Mouse (Mus musculus) midbrain, embryonic 14.5 days (tissue): ENCODE results near the gene Nxpe5. TPM values are rescaled to one million over a fixed set of nuclear protein-coding genes. Genes with fewer than 3 reads are reported as not detected.
A peak's percentile ranks its signal among the peaks of the same experiment; 100 is the strongest.
"Not testable (repeated sequence)": the region's sequence is repeated elsewhere in the genome, so short reads cannot be mapped to it uniquely, and the experiment has no call there.

Source experiments
- ATAC-seq: fragments of 200-750 bp; cut with Nextera tagmentation; 2 replicates; pipeline ENCODE4 v1.8.0; 2017; ENCODE audit warnings: moderate number of reproducible peaks, moderate library complexity; ENCODE audit not compliant: low FRiP score, low TSS enrichment
- DNase-seq: peaks from one replicate; pipeline ENCODE4 v3.0.0-alpha.2; 2015
- H3K27ac ChIP-seq: fragments of 300-500 bp; sonication (generic); replicated peaks from 2 replicates; pipeline ENCODE4 v1.5.1; 2014; ENCODE audit warnings: mild to moderate bottlenecking, low read depth, low read length, moderate library complexity
- H3K27me3 ChIP-seq: fragments of 300-500 bp; sonication (generic); 2 replicates; pipeline ENCODE4 v1.6.1; 2014; ENCODE audit warnings: low read length, control low read depth, mixed read lengths; ENCODE audit not compliant: control insufficient read depth, insufficient read depth
- H3K36me3 ChIP-seq: fragments of 300-500 bp; sonication (generic); 2 replicates; pipeline ENCODE4 v1.6.1; 2014; ENCODE audit warnings: low read length, control low read depth; ENCODE audit not compliant: control insufficient read depth, insufficient read depth
- H3K4me1 ChIP-seq: fragments of 300-500 bp; sonication (generic); 2 replicates; pipeline ENCODE4 v1.6.1; 2014; ENCODE audit warnings: mild to moderate bottlenecking, antibody characterized with exemption, low read length, control low read depth; ENCODE audit not compliant: control insufficient read depth, insufficient read depth
- H3K4me2 ChIP-seq: fragments of 300-500 bp; sonication (generic); 2 replicates; pipeline ENCODE4 v1.6.1; 2014; ENCODE audit warnings: mild to moderate bottlenecking, low read length, moderate library complexity
- H3K4me3 ChIP-seq: fragments of 300-500 bp; sonication (generic); replicated peaks from 2 replicates; pipeline ENCODE4 v1.5.1; 2014; ENCODE audit warnings: low read depth, low read length
- H3K9ac ChIP-seq: fragments of 300-500 bp; sonication (generic); replicated peaks from 2 replicates; pipeline ENCODE4 v1.6.1; 2014; ENCODE audit warnings: mild to moderate bottlenecking, low read length, moderate library complexity
- H3K9me3 ChIP-seq: fragments of 300-500 bp; sonication (generic); 2 replicates; pipeline ENCODE4 v1.6.1; 2016; ENCODE audit warnings: low read length, control low read depth, mixed read lengths; ENCODE audit not compliant: control insufficient read depth
- WGBS: fragments of 180-500 bp; shearing (Covaris S2); extraction: QIAGEN DNeasy Blood & Tissue Kit; methylation state at CpG from one replicate; pipeline ENCODE4 v1.1.7; 2014; 5-methylcytosine and 5-hydroxymethylcytosine counted together
- polyA plus RNA-seq: library from polyadenylated mRNA; unstranded; fragments of >200 nt; fragmentation: Nextera tagmentation; extraction: Ambion mirVana; gene quantifications from 2 replicates; pipeline ENCODE4 v1.2.1, GENCODE M21; 2014

Gene Nxpe5
- polyA plus RNA-seq, 1 experiment from 2014 or later, result not detected

GRCm38 (mm10) chr5:138207253-138207652 is 18.4 kb upstream of the Nxpe5 start:
- WGBS, result 86% methylated on average over 1 of the region's 1 CpGs
- no peaks in the 10 kb centered on the region for H3K27me3 ChIP-seq

GRCm38 (mm10) chr5:138207873-138208272 is 17.8 kb upstream of the Nxpe5 start:
- H3K4me3 ChIP-seq, result no peak overlapping the region
- no peak for ATAC-seq
- no peaks in the 10 kb centered on the region for H3K4me1 ChIP-seq
- H3K9ac ChIP-seq, result no peak overlapping the region
- no peak overlapping the region for H3K4me2 ChIP-seq
- no peak for DNase-seq
- WGBS, result 90% methylated on average over 4 of the region's 4 CpGs
- no peaks in the 10 kb centered on the region for H3K36me3 ChIP-seq
- H3K27me3 ChIP-seq, result no peaks in the 10 kb centered on the region
- no peak overlapping the region for H3K27ac ChIP-seq
- no peaks in the 10 kb centered on the region; the same call in 1 of the 2 replicates for H3K9me3 ChIP-seq

More at GRCm38 (mm10) chr5:138207253-138207652, 18.4 kb upstream of the Nxpe5 start:
- H3K9ac ChIP-seq, result no peak overlapping the region
- H3K4me1 ChIP-seq, result no peaks in the 10 kb centered on the region
- no peak overlapping the region for H3K4me2 ChIP-seq
- H3K9me3 ChIP-seq, result no peaks in the 10 kb centered on the region; the same call in 1 of the 2 replicates
- H3K4me3 ChIP-seq, result no peak overlapping the region
- DNase-seq (no peak), ATAC-seq (no peak)
- no peak overlapping the region for H3K27ac ChIP-seq
- no peaks in the 10 kb centered on the region for H3K36me3 ChIP-seq

GRCm38 (mm10) chr5:138216632-138217031 is 9.1 kb upstream of the Nxpe5 start:
- H3K4me2 ChIP-seq, ATAC-seq, H3K9ac ChIP-seq, H3K4me1 ChIP-seq, H3K36me3 ChIP-seq, H3K27ac ChIP-seq, H3K4me3 ChIP-seq, H3K27me3 ChIP-seq, H3K9me3 ChIP-seq, DNase-seq: not testable (repeated sequence)
- 94% methylated on average over 13 of the region's 13 CpGs for WGBS

- no peaks in the 10 kb centered on the region for H3K9me3 ChIP-seq
- H3K27me3 ChIP-seq, result no peaks in the 10 kb centered on the region
- WGBS, result 75% methylated on average over 2 of the region's 2 CpGs
- H3K4me3 ChIP-seq, result no peak overlapping the region
- DNase-seq (no peak), ATAC-seq (no peak)
- H3K27ac ChIP-seq, result no peak overlapping the region
- no peaks in the 10 kb centered on the region for H3K4me1 ChIP-seq
- no peak overlapping the region for H3K4me2 ChIP-seq
- no peak overlapping the region for H3K9ac ChIP-seq
- no peaks in the 10 kb centered on the region for H3K36me3 ChIP-seq
These were observed 5.8 kb upstream of the Nxpe5 start for GRCm38 (mm10) chr5:138219864-138220263.

GRCm38 (mm10) chr5:138222111-138222510 is 3.6 kb upstream of the Nxpe5 start:
- no peaks in the 10 kb centered on the region for H3K4me1 ChIP-seq
- H3K4me3 ChIP-seq, result no peak overlapping the region
- no peaks in the 10 kb centered on the region for H3K27me3 ChIP-seq
- H3K27ac ChIP-seq, result no peak overlapping the region
- DNase-seq, result peak; percentile 86
- no peak for ATAC-seq
- no peak overlapping the region for H3K9ac ChIP-seq
- WGBS, result 26% methylated on average over 4 of the region's 4 CpGs
- no peaks in the 10 kb centered on the region for H3K9me3 ChIP-seq
- H3K36me3 ChIP-seq, result no peaks in the 10 kb centered on the region
- no peak overlapping the region for H3K4me2 ChIP-seq

GRCm38 (mm10) chr5:138223287-138223686 is 2.4 kb upstream of the Nxpe5 start:
- H3K9me3 ChIP-seq, result no peaks in the 10 kb centered on the region
- H3K27ac ChIP-seq, result no peak overlapping the region
- ATAC-seq, result no peak
- H3K36me3 ChIP-seq, result no peaks in the 10 kb centered on the region
- no peak overlapping the region for H3K4me2 ChIP-seq
- H3K9ac ChIP-seq, result no peak overlapping the region
- 61% methylated on average over 3 of the region's 3 CpGs for WGBS
- no peaks in the 10 kb centered on the region for H3K4me1 ChIP-seq
- H3K4me3 ChIP-seq, result no peak overlapping the region
- no peak for DNase-seq
- no peaks in the 10 kb centered on the region for H3K27me3 ChIP-seq

GRCm38 (mm10) chr5:138226491-138226890 is 793 bp downstream of the Nxpe5 start:
- ATAC-seq, result no peak
- no peaks in the 10 kb centered on the region for H3K9me3 ChIP-seq
- no peaks in the 10 kb centered on the region for H3K27me3 ChIP-seq
- no peak overlapping the region for H3K4me3 ChIP-seq
- no peaks in the 10 kb centered on the region for H3K36me3 ChIP-seq
- no peak overlapping the region for H3K27ac ChIP-seq
- H3K9ac ChIP-seq, result no peak overlapping the region
- 83% methylated on average over 4 of the region's 4 CpGs for WGBS
- no peak for DNase-seq
- no peaks in the 10 kb centered on the region for H3K4me1 ChIP-seq
- no peak overlapping the region for H3K4me2 ChIP-seq

GRCm38 (mm10) chr5:138227367-138227766 is 1.7 kb downstream of the Nxpe5 start:
- WGBS, result 78% methylated on average over 2 of the region's 2 CpGs
- Histone ChIP-seq H3K27ac (no peak overlapping the region), H3K4me3 (no peak overlapping the region), H3K4me2 (no peak overlapping the region), H3K9me3 (no peaks in the 10 kb centered on the region), H3K9ac (no peak overlapping the region), H3K36me3 (no peaks in the 10 kb centered on the region), H3K27me3 (no peaks in the 10 kb centered on the region), H3K4me1 (no peaks in the 10 kb centered on the region)
- DNase-seq (no peak), ATAC-seq (no peak)

- DNase-seq, result peak; percentile 11
- WGBS, result 61% methylated on average over 3 of the region's 3 CpGs
These were observed 2.3 kb downstream of the Nxpe5 start for GRCm38 (mm10) chr5:138228026-138228425.

More at GRCm38 (mm10) chr5:138228026-138228425, 2.3 kb downstream of the Nxpe5 start:
- Histone ChIP-seq H3K9me3 (no peaks in the 10 kb centered on the region), H3K4me3 (no peak overlapping the region), H3K27me3 (no peaks in the 10 kb centered on the region), H3K36me3 (no peaks in the 10 kb centered on the region), H3K27ac (no peak overlapping the region), H3K4me2 (no peak overlapping the region), H3K9ac (no peak overlapping the region), H3K4me1 (no peaks in the 10 kb centered on the region)
- ATAC-seq, result no peak
